Mouse (Mus musculus): ENCODE measurements around the gene Gabra1. TPM values are rescaled to one million over a fixed set of nuclear protein-coding genes. Genes with fewer than 3 reads are reported as not detected.

Gabra1 gene
- polyA plus RNA-seq, 1 experiment, result 0.42 TPM

Other genes with a start within 250 kb of the Gabra1 start
- gene Gabrg2, start 182.1 kb downstream of the Gabra1 start, polyA plus RNA-seq (2012; fragmentation: generic; extraction: Trizol), result 0.28 TPM
- gene Gabra6, start 138.1 kb upstream of the Gabra1 start, polyA plus RNA-seq (2012; fragmentation: generic; extraction: Trizol), result not detected
- gene Gabrb2, start 236.8 kb upstream of the Gabra1 start, polyA plus RNA-seq (2012; fragmentation: generic; extraction: Trizol), result 0.53 TPM

Data from myocyte (in vitro differentiated cells).